Mouse (Mus musculus): ENCODE measurements around the gene Mipep. TPM values are rescaled to one million over a fixed set of nuclear protein-coding genes. Genes with fewer than 3 reads are reported as not detected.

Mipep gene
- total RNA-seq, 2 experiments from 2014 or later, result 24.9 to 25.3 TPM

GRCm38 (mm10) chr14:60904501-60904900 is 120.1 kb downstream of the Mipep start:
- Histone ChIP-seq H3K4me3 (no peak overlapping the region), H3K27ac (no peak overlapping the region)
- no peak for DNase-seq (ENCODE audit: extremely low spot score in 1 of 2, low spot score in 2 of 2)
- no peak for TF ChIP-seq CTCF (IDR thresholded peaks at IDR 0.05)
- intact Hi-C loops (cut with DNase I), result no loop called here

DNA sequence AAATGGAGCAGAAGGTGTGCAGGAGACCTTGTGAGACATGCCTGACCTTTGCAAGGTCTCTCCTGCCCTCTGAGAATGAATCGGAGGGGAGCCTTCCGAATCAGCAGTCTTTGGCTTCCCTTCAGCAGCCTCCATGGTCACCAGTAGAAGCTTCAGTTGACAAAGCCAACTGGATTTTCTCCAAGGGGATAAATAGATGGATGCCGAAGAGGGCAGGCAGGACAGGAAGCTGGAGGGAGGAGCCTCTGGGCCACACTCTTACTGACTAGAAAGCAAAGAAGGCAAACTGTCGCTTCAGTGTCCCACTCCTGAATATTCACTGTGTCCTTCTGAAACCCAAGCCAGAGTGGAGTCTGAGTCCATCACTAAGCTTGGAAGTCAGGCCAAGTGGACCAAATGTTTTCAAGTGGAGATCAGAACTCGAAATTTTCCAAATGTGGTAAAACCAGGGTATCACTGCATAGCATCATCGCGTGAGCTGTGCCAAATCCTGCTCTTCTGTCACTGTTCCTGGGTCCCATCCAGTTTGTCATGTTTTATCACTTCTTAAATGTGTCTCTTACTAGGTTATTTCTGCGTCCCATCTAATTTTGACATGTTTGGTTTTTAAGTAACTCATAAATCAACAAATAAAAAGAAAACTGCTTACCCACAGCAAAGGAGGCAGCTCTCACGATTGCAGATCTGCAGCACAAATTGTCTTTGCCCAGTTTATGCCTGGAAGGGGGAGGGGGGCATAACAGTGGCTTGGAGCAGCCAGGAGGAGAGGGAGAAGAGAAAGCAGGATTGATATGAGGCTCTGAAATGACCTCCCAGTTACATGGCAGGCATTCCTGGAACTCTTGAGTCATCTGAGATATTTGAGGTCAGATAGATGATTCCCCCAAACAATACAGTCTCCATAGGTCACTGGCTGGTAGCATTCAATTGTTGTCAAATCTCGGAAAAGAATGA is 122.3 kb downstream of the Mipep start:
- intact Hi-C loops (cut with DNase I), result no loop called here
- Histone ChIP-seq H3K27ac (no peak overlapping the region), H3K4me3 (no peak overlapping the region)
- no peak for TF ChIP-seq CTCF (IDR thresholded peaks at IDR 0.05)
- no peak for DNase-seq (ENCODE audit: extremely low spot score in 1 of 2, low spot score in 2 of 2)

DNA sequence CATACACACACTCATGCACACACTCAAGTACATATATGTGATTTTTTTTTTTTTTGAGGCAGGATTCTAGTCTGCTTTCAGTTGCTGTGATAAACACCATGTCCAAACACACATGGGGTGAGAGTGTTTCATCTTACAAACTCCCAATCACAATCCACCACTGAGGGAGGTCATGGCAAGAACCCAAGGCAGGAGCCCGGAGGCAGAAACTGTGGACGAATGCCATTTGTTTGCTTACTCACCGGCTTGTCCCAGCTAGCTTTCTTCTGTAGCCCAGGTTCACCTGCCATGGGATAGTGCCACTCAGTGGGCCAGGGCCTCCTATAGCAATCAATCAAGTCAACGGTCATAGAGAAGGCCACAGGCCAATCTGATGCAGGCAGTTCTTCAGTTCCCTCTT is 125.0 kb downstream of the Mipep start:
- no peak for DNase-seq (ENCODE audit: extremely low spot score in 1 of 2, low spot score in 2 of 2)
- no peak for TF ChIP-seq CTCF (IDR thresholded peaks at IDR 0.05)
- intact Hi-C loops (cut with DNase I), result no loop called here
- no peak overlapping the region for H3K27ac ChIP-seq
- H3K4me3 ChIP-seq, result no peak overlapping the region

DNA sequence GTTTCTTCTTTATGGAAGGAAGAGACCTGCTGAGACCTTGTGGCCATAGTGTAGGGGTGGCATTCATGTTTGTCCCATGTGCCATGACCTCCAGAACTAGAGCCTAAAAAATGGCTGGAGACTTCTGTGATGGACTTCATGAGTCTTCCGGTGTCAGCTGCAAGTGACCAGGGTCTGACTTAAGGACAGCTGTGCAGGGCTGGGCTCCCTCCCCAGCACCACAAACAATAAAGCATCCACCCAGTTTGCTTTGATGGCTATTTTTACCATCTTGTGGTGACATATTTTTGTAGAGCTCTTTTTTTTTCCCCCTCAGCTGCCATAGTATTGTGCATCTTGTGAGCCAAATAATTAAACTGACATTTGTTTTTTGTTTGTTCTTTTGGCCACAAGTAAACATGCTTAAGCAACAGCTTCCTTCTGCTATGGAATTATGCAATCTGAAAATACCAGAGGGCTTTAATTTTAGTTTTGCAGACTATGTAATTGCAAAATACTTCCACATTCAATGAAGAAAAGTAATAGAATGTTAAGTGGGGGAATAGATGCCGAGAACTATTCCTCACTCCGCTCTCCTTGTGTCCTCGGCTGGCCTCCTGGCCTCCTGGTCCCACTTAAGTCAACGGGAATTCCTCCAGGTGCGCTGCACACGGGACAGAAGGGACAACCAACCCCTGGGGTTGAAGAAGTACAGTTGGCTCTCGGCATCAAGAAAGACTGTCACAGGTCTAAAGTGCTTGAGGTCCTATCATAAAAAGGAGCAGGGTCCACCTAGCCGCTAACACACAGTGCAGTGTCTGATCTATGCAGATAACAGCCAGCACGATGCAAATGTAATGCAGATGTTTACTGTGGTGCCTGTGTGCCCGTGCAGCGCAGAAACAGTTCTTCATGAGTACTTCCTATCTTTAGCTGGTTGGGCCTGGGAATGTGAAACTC is 126.4 kb downstream of the Mipep start:
- DNase-seq (ENCODE audit: extremely low spot score in 1 of 2, low spot score in 2 of 2), result no peak
- H3K4me3 ChIP-seq, result no peak overlapping the region
- no peak for TF ChIP-seq CTCF (IDR thresholded peaks at IDR 0.05)
- H3K27ac ChIP-seq, result no peak overlapping the region
- intact Hi-C loops (cut with DNase I), result no loop called here

GRCm38 (mm10) chr14:60912981-60913468 is 128.7 kb downstream of the Mipep start:
- no peak for DNase-seq (ENCODE audit: extremely low spot score in 1 of 2, low spot score in 2 of 2)
- TF ChIP-seq CTCF (IDR thresholded peaks at IDR 0.05), result no peak
- Histone ChIP-seq H3K27ac (no peak overlapping the region), H3K4me3 (no peak overlapping the region)
- intact Hi-C loops (cut with DNase I), result no loop called here

DNA sequence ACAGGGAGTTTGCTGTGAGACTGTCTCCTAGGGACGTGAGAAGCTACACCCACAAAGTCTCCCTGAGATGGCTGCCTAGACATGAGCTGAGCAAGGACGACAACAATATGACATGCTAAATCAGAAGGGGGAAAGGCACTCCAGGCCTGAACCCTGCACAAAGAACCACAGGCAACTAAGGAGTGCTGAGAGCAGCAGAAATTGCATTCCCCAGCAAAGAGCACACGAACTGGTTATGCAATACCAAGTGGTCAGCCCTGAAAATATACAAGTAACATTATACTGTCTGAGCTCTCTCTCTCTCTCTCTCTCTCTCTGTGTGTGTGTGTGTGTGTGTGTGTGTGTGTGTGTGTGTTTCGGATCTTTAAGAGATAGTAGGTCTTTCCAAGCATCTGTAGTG is 132.3 kb downstream of the Mipep start:
- Histone ChIP-seq H3K27ac (no peak overlapping the region), H3K4me3 (no peak overlapping the region)
- DNase-seq (ENCODE audit: extremely low spot score in 1 of 2, low spot score in 2 of 2), result no peak
- intact Hi-C loops (cut with DNase I), result no loop called here
- no peak for TF ChIP-seq CTCF (IDR thresholded peaks at IDR 0.05)

DNA sequence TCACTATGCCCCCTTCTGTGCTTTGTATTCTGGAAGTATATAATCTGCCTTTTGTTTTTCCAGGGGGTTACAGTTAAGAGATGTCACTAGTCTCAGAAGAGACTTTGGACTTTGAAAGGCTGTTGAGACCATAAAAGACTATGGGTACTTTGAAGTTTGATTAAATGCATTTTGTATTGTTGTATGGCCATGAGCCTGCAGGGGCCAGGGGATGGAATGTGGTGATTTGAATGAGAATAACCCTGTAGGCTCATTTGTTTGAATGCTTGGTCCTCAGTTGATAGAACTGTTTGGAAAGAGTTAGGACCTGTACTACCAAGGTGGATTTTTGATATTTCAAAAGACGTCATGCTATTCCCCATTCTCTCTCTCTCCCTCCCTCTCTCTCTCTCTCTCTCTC is 141.6 kb downstream of the Mipep start:
- intact Hi-C loops (cut with DNase I), result no loop called here
- H3K27ac ChIP-seq, result no peak overlapping the region
- DNase-seq (ENCODE audit: extremely low spot score in 1 of 2, low spot score in 2 of 2), result no peak
- H3K4me3 ChIP-seq, result no peak overlapping the region
- TF ChIP-seq CTCF (IDR thresholded peaks at IDR 0.05), result no peak

- intact Hi-C loops (cut with DNase I), result no loop called here
- Histone ChIP-seq H3K27ac (no peak overlapping the region), H3K4me3 (no peak overlapping the region)
- TF ChIP-seq CTCF (IDR thresholded peaks at IDR 0.05), result no peak
- no peak for DNase-seq (ENCODE audit: extremely low spot score in 1 of 2, low spot score in 2 of 2)
Measured at GRCm38 (mm10) chr14:60935705-60936104, 151.3 kb downstream of the Mipep start.

DNA sequence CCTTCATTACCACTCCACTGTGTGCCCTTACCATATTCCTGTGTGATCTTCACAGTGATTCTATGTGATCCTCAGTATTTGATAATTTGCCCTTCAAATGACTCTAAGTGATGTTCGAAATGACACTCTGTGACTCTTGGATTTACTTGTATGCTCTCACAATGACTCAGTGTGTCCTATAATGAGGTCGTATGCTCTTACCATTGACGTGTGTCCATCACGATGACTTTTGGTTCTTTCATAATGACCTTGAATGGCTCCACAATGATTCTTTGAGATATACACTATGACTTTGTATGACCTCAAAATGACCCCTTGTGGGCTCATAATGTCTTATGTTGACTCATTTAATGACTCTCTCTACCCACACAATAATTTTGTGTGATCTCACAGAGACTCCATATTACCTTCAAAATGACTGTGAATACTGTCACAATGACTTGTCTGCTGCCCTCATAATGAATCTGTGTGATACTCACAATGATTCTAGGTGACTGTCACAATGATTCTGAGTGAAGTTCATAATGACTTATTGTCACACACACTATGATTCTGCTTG is 153.2 kb downstream of the Mipep start:
- TF ChIP-seq CTCF (IDR thresholded peaks at IDR 0.05), result no peak

More for the DNA sequence above, 153.2 kb downstream of the Mipep start:
- no peak for DNase-seq (ENCODE audit: extremely low spot score in 1 of 2, low spot score in 2 of 2)
- no peak overlapping the region for H3K4me3 ChIP-seq
- no peak overlapping the region for H3K27ac ChIP-seq
- intact Hi-C loops (cut with DNase I), result no loop called here

Other genes starting within 250 kb of the Mipep start
- gene Spata13, start 150.6 kb upstream of the Mipep start, total RNA-seq (2021), result 10 to 100 TPM; 15.4 to 23.7 TPM
- under 1 TPM; 0.23 to 0.30 TPM for gene C1qtnf9, start 16.4 kb upstream of the Mipep start, total RNA-seq (2021)